Mouse (Mus musculus): ENCODE measurements around the gene Zfp536.

The Zfp536 gene

DNA sequence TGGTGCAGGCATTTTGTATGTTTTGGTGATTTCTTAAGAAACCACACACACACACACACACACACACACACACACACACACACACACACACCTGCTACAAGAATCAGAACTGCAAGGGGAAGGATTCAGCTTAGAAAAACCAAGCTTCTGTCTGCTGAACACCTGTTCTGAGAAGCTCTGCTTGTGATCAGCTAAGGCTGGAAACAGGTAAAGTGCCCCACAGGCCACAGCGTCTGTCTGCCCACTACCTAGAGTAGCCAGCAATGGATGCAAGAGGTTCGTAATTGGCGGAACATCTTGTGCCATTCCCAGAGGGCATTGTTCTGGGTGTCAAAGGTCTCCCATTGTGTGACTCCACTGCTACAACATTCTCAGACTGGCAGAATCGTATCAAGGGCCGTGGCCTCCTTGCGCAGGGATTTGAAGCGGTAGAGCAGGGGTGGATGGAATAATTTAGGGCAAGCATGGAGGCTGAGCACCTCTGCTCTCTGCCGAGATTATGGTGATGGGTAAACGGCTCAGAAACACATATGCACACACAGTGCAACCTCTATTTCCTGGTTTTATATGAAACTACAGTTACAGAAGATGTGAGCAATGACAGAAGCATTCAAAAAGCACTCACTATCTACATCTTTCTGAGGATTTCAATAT, 170.4 kb downstream of the Zfp536 start:
- DNase-seq = no peak

DNA sequence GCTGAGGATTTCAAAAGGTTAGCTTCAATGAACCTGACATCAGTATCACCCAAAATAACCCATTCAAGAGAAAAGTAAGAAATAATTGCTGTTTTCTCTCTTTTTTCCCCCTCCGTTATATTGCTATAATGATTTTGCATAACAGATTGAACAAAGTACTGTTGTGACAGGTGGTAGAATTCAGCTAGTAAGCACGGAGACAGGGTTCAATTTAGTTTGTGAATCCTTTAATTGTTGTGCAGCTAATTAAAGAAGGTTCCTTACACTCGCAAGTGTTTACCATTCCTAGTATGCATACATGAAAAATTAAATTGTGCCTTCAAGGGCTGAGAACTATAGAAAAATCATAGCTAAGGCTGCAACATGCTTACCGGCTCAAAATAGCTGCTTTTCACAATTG, 173.1 kb downstream of the Zfp536 start:
- no peak for DNase-seq

DNA sequence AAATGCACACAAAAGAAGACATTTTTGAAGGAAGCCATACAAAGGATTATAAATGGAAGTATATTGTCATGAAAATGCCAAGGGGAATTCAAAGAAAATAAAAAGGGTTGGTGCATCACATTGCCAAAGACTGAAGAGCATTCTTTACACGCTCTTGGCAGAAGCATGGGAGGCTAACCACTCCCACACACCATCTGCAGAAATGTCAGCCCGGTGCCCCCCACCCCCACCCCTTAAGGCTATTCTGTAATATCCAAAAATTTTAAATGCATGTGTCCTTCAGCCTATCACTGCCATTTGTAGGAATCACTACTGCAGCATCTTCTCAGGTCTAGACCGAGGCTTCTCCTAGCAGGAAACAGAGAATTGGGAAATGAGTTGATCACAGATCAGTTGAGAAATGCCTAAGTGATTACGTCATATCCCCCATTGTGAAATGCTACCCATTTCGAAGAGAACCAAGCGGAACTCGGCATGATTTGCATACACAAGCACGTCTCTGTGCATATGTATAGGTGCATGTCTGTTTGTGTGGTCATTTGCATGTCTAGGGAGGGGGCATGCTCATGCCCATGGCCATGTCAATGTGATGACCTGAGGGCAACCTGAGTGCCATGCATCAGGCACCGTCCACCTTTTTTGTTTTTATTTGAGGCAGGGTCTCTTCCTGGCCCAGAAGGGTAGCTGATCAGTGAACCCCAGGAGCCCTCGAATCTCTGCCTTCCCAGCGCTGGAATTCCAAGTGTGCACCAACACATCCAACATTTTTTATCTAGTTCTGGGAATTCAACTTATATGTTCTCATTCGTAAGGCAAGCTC, 179.0 kb downstream of the Zfp536 start:
- no peak for DNase-seq

- DNase-seq = no peak
Measured at GRCm38 (mm10) chr7:37593566-37593965, 179.9 kb downstream of the Zfp536 start.

- no peak for DNase-seq
Measured at GRCm38 (mm10) chr7:37586694-37587093, 186.7 kb downstream of the Zfp536 start.

DNA sequence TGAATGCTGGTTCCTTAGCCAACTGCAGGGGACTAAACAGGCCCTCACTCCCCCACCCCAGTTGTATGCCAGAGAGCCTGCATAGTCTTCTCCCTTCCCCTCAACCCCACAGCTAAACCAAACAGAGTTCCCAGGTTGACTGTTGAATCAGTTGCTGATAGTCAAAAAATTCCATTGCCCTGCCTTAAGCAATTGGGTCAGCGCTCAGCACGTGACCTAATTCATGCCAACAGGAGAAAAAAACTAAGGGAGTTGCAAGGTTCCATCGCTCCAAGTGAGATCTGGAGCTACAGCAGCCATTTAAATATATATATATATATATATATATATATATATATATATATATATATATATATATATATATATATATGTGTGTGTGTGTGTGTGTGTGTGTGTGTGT, 192.2 kb downstream of the Zfp536 start:
- no peak for DNase-seq

DNA sequence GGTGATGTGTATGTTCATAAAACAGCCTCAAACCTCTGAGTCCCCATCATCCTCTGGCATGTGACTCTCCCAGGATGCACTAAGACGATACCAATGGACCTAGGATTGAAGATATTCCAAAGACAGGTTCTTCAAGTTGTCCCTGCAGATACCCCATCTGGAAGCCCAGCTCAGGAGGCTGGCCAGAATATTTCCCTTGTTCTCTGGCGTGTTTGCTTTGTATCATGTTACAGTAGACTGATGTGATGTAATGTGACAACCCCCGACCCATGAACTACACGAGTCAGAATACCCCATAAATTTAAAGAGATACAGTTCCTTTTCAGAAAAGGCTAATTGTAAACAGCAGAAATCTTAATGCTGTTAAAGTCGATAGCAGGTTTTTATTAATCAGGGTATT, 192.9 kb downstream of the Zfp536 start:
- no peak for DNase-seq

- DNase-seq = no peak
Measured at GRCm38 (mm10) chr7:37572021-37572420, 201.4 kb downstream of the Zfp536 start.

GRCm38 (mm10) chr7:37568811-37569500, 204.5 kb downstream of the Zfp536 start:
- DNase-seq = no peak

GRCm38 (mm10) chr7:37568041-37568440, 205.4 kb downstream of the Zfp536 start:
- DNase-seq = no peak

GRCm38 (mm10) chr7:37566019-37566418, 207.4 kb downstream of the Zfp536 start:
- no peak for DNase-seq

DNA sequence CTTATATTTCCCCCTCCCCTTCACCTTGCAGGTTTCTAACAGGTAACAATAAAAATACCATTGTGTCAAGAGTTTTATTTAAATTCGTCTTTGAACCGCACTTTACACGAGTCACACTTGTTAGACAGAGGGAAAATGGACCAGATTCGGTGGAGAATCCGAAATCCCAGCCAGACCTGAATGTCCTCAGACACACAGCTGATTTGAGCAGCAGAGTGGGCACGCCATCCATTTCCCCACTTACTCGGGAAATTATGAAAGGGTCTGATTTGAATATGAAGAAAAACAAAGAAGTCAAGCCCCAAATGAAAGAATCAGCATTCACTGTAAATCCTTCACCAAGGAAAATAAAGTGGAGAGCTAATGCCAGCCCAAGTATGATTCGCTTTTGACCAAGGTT, 208.1 kb downstream of the Zfp536 start:
- DNase-seq = no peak

- no peak for DNase-seq
Measured at GRCm38 (mm10) chr7:37564644-37565043, 208.8 kb downstream of the Zfp536 start.

DNA sequence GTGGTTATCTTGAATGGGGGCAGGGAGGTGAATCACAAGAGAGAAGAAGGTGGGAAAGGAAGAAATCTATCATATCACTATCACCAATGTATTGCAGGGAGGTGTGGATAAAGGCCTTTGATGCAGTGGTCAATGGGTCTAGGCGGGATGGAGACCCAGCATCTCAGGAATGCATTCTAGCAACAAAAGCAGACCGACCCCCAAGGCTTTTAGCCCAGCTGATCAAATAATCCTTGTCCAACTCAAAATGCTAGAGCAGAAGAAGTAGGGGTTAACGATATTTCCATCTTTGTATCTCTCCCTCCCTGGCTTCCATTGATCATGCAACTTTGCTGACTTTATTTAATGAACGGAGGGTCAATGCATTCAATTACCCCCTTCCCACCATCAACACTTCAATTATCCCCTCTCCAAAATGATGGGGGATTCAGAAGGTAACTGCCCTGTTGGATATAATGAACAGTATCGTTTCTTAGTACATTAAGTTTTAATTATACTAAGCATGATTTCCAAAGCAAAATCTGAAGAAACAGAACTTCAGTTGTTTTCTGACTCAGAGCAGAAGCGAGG, 209.5 kb downstream of the Zfp536 start:
- DNase-seq = no peak

- DNase-seq = no peak
Measured at GRCm38 (mm10) chr7:37563171-37563574, 210.3 kb downstream of the Zfp536 start.

- DNase-seq = no peak
Measured at GRCm38 (mm10) chr7:37562505-37562904, 210.9 kb downstream of the Zfp536 start.

GRCm38 (mm10) chr7:37560581-37560980, 212.9 kb downstream of the Zfp536 start:
- DNase-seq = no peak

- no peak for DNase-seq
Measured at GRCm38 (mm10) chr7:37559851-37560250, 213.6 kb downstream of the Zfp536 start.

GRCm38 (mm10) chr7:37559341-37559740, 214.1 kb downstream of the Zfp536 start:
- no peak for DNase-seq

- DNase-seq = no peak
Measured at GRCm38 (mm10) chr7:37556811-37557210, 216.6 kb downstream of the Zfp536 start.

DNA sequence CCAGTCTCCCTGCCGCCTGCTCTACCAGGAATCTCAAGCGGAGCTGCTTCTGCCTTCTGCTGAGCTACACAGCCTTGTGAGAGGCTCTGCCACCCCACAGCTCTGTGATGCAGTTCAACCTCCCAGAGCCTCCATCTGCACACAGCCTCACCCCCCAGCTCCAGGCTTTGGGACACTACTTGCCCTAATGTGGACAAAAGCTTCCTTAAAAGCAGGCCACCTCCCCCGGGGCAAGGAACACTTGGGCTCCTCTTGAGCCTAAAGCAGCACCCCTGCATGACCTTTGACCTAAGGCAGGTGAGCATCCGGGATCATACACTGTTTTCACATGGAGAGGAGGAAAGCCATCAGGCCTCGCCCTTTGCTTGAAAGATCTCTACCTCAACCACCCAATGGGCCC, 219.0 kb downstream of the Zfp536 start:
- no peak for DNase-seq

- DNase-seq = no peak
Measured at GRCm38 (mm10) chr7:37553646-37554045, 219.8 kb downstream of the Zfp536 start.

DNA sequence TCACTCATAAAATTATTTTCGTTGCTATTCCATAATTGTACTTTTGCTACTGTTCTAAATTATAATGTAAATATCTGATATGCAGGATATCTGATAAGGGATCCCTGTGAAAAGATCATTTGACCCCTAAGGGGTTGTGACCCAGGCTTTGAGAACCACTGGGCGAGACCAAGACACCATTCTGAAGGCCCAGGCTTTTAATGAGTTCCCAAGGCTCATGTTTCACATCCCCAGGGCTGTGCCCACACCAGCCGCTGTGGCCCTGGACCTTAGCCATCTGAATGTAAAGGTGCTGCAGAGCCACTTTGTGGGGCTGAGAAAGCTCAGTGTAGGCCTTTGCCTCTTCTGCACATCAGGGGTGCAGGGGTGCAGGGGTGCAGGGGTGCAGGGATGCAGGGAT, 221.1 kb downstream of the Zfp536 start:
- DNase-seq = no peak

GRCm38 (mm10) chr7:37548805-37549204, 224.6 kb downstream of the Zfp536 start:
- no peak for DNase-seq
